Mouse (Mus musculus) common myeloid progenitor, adult 5-6 weeks (primary cell): ENCODE measurements around the gene Spata9. TPM values are rescaled to one million over a fixed set of nuclear protein-coding genes. Genes with fewer than 3 reads are reported as not detected.

Experiments used
- ATAC-seq: replicated peaks from 2 replicates; pipeline ENCODE4 v1.8.0; 2016; ENCODE audit warnings: low read depth, mild to moderate bottlenecking, moderate TSS enrichment, inconsistent platforms; ENCODE audit not compliant: poor library complexity, severe bottlenecking
- total RNA-seq: library from RNA; stranded (forward); fragments of 200-1000, 187-1606 nt; gene quantifications from 2 replicates; pipeline ENCODE4 v1.2.3, GENCODE M21; 2017

Spata9 gene
- total RNA-seq, 1 experiment from 2014 or later, result not detected

GRCm38 (mm10) chr13:75981901-75982300 is 15.0 kb downstream of the Spata9 start:
- ATAC-seq, result peak; percentile 54; the same call in 1 of the 2 replicates

GRCm38 (mm10) chr13:75988096-75988495 is 21.1 kb downstream of the Spata9 start:
- ATAC-seq, result no peak

GRCm38 (mm10) chr13:75992169-75993028 is 25.4 kb downstream of the Spata9 start:
- peak; percentile 71 for ATAC-seq

GRCm38 (mm10) chr13:76003272-76003671 is 36.3 kb downstream of the Spata9 start:
- peak; percentile 81 for ATAC-seq

GRCm38 (mm10) chr13:76014511-76014910 is 47.6 kb downstream of the Spata9 start:
- no peak for ATAC-seq

- peak; percentile 53 for ATAC-seq
Measured at GRCm38 (mm10) chr13:76017465-76017864, 50.5 kb downstream of the Spata9 start.

GRCm38 (mm10) chr13:76017974-76018843 is 51.3 kb downstream of the Spata9 start, which contains the start of gene Rfesd:
Rfesd (minus strand) TSS chr13:76018719.
- ATAC-seq, result peak; percentile 92

GRCm38 (mm10) chr13:76018844-76019400 is 52.0 kb downstream of the Spata9 start:
- peak; percentile 5; the same call in 1 of the 2 replicates for ATAC-seq

GRCm38 (mm10) chr13:76021782-76022181 is 54.8 kb downstream of the Spata9 start:
- no peak for ATAC-seq

GRCm38 (mm10) chr13:76024588-76024987 is 57.6 kb downstream of the Spata9 start:
- ATAC-seq, result no peak

GRCm38 (mm10) chr13:76042455-76042854 is 75.5 kb downstream of the Spata9 start:
- no peak for ATAC-seq

- no peak for ATAC-seq
Measured at GRCm38 (mm10) chr13:76044971-76045370, 78.0 kb downstream of the Spata9 start.

Other genes with a start within 250 kb of the Spata9 start
- gene Glrx, start 127.3 kb upstream of the Spata9 start, total RNA-seq, result 45.2 and 62.7 TPM in 2 replicates
- gene Rhobtb3, start 23.2 kb upstream of the Spata9 start, total RNA-seq, result 11.6 and 33.7 TPM in 2 replicates
- 23.2 and 92.9 TPM in 2 replicates for gene Rfesd, start 51.6 kb downstream of the Spata9 start, total RNA-seq
- 0.05 TPM in 1 of 2 replicates, not detected in the other for gene Gpr150, start 89.8 kb downstream of the Spata9 start, total RNA-seq
- 14.1 and 15.0 TPM in 2 replicates for gene Arsk, start 131.5 kb downstream of the Spata9 start, total RNA-seq
- gene Ttc37, start 131.6 kb downstream of the Spata9 start, total RNA-seq, result 44.8 and 56.8 TPM in 2 replicates